Comparison of ENCODE assay signal across 28 mouse cellular contexts in genomic region chr4:57942892-57943291, GRCm38 (mm10). TPM values are rescaled to one million over a fixed set of nuclear protein-coding genes. Genes with fewer than 3 reads are reported as not detected.
"Had no signal": no experiment of that assay in that cellular context is flagged by ENCODE, and none has a peak within 500 bp of the region (broad histone marks: within the 10 kb centered on the region; RNA-seq: fewer than 3 reads in every experiment).

No protein-coding gene starts in this region.

- H3K4me1 ChIP-seq: heart, embryonic 10.5 days; heart, embryonic 12.5 days; hindbrain, embryonic 10.5 days; hindbrain, embryonic 12.5 days; limb, embryonic 13.5 days; limb, embryonic 15.5 days had no signal

- H3K27me3 ChIP-seq: heart, embryonic 12.5 days; hindbrain, embryonic 12.5 days; limb, embryonic 13.5 days; limb, embryonic 15.5 days; liver, embryonic 12.5 days had no signal

- H3K9me3 ChIP-seq: heart, embryonic 10.5 days; heart, embryonic 12.5 days; hindbrain, embryonic 10.5 days; hindbrain, embryonic 12.5 days; limb, embryonic 13.5 days; limb, embryonic 15.5 days; liver, embryonic 12.5 days had no signal

- H3K4me2 ChIP-seq: heart, embryonic 12.5 days; hindbrain, embryonic 12.5 days; hindbrain, embryonic 14.5 days; limb, embryonic 13.5 days; limb, embryonic 15.5 days; liver, embryonic 12.5 days had no signal

- H3K9ac ChIP-seq: heart, embryonic 12.5 days; hindbrain, embryonic 12.5 days; hindbrain, embryonic 14.5 days; limb, embryonic 13.5 days; limb, embryonic 15.5 days; liver, embryonic 12.5 days; liver, embryonic 14.5 days had no signal

- DNase-seq: gastrocnemius, adult 2 months; gastrocnemius, postnatal 10 days; gastrocnemius, postnatal 25 days; heart, adult 2 months; heart, postnatal 10 days; heart, postnatal 4 days; kidney, adult 18-20 months; kidney, adult 8-10 months; kidney, postnatal 10 days; kidney, postnatal 25 days; kidney, postnatal 4 days; layer of hippocampus, postnatal 36 days; left cerebral cortex, postnatal 4 days had no signal

- H3K4me3 ChIP-seq: gastrocnemius, adult 2 months; heart, adult 2 months; heart, embryonic 10.5 days; heart, embryonic 12.5 days; hindbrain, embryonic 10.5 days; hindbrain, embryonic 12.5 days; layer of hippocampus, adult 2 months; limb, embryonic 13.5 days; limb, embryonic 15.5 days; liver, embryonic 12.5 days had no signal

- H3K27ac ChIP-seq: gastrocnemius, adult 2 months; heart, adult 2 months; heart, embryonic 10.5 days; hindbrain, embryonic 10.5 days; hindbrain, embryonic 12.5 days; hindbrain, embryonic 14.5 days; layer of hippocampus, adult 2 months; limb, embryonic 13.5 days; limb, embryonic 15.5 days; liver, embryonic 12.5 days; liver, embryonic 14.5 days had no signal

- ATAC-seq: hindbrain, embryonic 16.5 days; inflammation-experienced regulatory T-cells, adult 6 months; intestine, embryonic 16.5 days; liver, embryonic 12.5 days had no signal

RNA-seq across cellular contexts. Expression of gene D630039A03Rik, which starts 26.8 kb away (rescaled TPM):
- total RNA-seq: gastrocnemius, postnatal 25 days; gastrocnemius, postnatal 4 days; granulocyte monocyte progenitor cell, adult 5-6 weeks; heart, postnatal 4 days; left cerebral cortex, postnatal 4 days had no signal
